Mouse (Mus musculus) lung, postnatal 0 days (tissue): ENCODE data around the gene Fam189a2.

Experiments
- CTCF ChIP-seq: IDR thresholded peaks from 2 replicates; pipeline ENCODE4 v1.5.1; 2016; ENCODE audit warnings: antibody characterized with exemption, mild to moderate bottlenecking
- EP300 ChIP-seq: IDR thresholded peaks from 2 replicates; pipeline ENCODE4 v1.6.1; 2016; ENCODE audit warnings: antibody characterized with exemption, mild to moderate bottlenecking, control low read depth

DNA sequence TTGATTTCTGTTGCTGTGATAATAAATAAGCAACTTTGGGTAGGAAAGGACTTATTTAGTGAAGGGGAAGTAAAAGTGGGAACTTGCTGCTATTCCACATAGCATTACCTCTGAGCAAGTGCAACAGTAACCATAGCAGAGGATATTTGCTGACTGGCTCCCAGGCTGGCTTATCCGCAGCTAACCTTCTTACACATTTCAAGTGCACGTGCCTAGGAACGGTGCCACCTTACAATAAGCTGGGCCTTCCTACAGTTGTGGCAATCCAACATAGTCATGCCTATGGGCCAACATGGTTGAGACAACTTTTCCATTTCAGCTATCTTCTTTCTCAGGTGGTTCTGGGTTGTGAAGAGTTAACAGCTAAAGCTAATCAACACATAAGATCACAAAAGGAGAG is 46.8 kb upstream of the Fam189a2 start:
- TF ChIP-seq CTCF: no peak
- TF ChIP-seq EP300: no peak
